Mouse (Mus musculus): ENCODE measurements around the gene Hrg.
"Not testable (repeated sequence)": the region's sequence is repeated elsewhere in the genome, so short reads cannot be mapped to it uniquely, and the experiment has no call there.

Hrg gene

DNA sequence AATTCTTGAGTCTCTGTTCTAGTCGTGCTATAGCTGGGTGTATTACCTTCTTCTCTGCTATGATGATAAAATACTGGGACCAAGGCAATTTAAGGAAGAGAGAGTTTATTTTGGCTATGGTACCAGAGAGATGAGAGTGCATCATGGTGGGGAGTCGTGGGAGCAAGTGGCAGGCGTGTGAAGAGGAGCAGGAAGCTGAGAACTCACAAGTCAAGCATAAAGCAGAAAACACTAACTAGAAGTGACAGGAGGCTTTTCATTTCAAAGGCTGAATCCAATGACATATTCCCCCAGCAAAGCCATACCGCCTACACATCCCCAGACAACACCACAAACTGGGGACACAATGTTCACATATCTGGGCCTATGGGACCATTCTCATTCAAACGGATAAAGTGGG is 11.4 kb downstream of the Hrg start:
- DNase-seq = no peak

DNA sequence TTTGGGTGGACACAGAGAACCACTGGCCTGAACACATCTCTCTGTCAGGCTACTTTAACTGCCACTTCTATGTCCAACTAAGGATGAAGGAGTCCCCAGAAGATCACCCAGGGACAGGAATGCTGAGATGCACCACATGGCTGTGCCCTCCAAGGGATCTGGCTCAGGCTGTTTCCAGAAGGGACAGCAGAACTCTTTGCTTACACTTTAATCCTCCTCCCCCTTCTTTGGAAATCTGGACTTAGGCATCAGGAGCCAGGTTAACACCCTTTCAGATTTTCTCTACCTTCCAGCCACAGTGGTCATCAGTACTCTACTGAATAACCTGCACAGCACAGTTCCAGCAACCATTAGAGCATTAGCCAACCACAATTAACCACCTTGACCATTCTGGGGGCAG is 12.4 kb downstream of the Hrg start:
- DNase-seq = no peak

- no peak for DNase-seq
Observed at GRCm38 (mm10) chr16:22967383-22968030, 16.6 kb downstream of the Hrg start.

DNA sequence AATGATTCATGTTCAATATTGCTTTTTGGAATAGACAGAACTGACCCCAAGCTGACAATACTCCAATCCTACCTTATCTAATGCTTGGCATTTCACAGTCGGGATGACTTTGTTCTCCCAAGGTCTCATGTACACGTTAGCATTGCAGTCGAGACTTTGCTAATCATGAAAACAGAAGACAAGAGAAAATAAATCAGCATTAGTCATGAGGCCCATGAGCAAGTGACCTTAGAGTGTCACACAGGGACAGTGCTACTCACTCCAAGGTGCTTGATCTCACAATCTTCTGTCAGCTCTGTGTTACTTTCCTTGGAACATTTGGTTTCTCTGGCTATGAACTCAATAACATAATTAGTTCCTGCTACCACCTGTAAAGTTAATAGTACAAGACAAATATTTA is 46.1 kb downstream of the Hrg start:
- DNase-seq = not testable (repeated sequence)

All from kidney, adult 11 months (tissue).